Mouse (Mus musculus) liver, embryonic 15.5 days (tissue): ENCODE measurements around the gene Col13a1. TPM values are rescaled to one million over a fixed set of nuclear protein-coding genes. Genes with fewer than 3 reads are reported as not detected.

ENCODE experiments used
- ATAC-seq: fragments of 200-750 bp; cut with Nextera tagmentation; 2 replicates; pipeline ENCODE4 v1.8.0; 2017; ENCODE audit warnings: moderate number of reproducible peaks, mild to moderate bottlenecking, moderate library complexity; ENCODE audit not compliant: insufficient read depth
- H3K27ac ChIP-seq: fragments of 300-500 bp; sonication (generic); replicated peaks from 2 replicates; pipeline ENCODE4 v1.5.1; 2015; ENCODE audit warnings: mild to moderate bottlenecking, inconsistent platforms
- H3K27me3 ChIP-seq: fragments of 300-500 bp; sonication (generic); 2 replicates; pipeline ENCODE4 v1.6.1; 2015; ENCODE audit warnings: mild to moderate bottlenecking, inconsistent platforms
- H3K36me3 ChIP-seq: fragments of 300-500 bp; sonication (generic); replicated peaks from 2 replicates; pipeline ENCODE4 v1.6.1; 2015; ENCODE audit warnings: moderate library complexity, mild to moderate bottlenecking, inconsistent platforms
- H3K4me1 ChIP-seq: fragments of 300-500 bp; sonication (generic); replicated peaks from 2 replicates; pipeline ENCODE4 v1.6.1; 2015; ENCODE audit warnings: inconsistent platforms
- H3K4me2 ChIP-seq: fragments of 300-500 bp; sonication (generic); 2 replicates; pipeline ENCODE4 v1.6.1; 2015; ENCODE audit warnings: moderate library complexity, mild to moderate bottlenecking, inconsistent platforms
- H3K4me3 ChIP-seq: fragments of 300-500 bp; sonication (generic); replicated peaks from 2 replicates; pipeline ENCODE4 v1.5.1; 2015; ENCODE audit warnings: mild to moderate bottlenecking, inconsistent platforms
- H3K9ac ChIP-seq: fragments of 300-500 bp; sonication (generic); 2 replicates; pipeline ENCODE4 v1.6.1; 2015; ENCODE audit warnings: moderate library complexity, mild to moderate bottlenecking, inconsistent platforms
- H3K9me3 ChIP-seq: fragments of 300-500 bp; sonication (generic); replicated peaks from 2 replicates; pipeline ENCODE4 v1.6.1; 2016; ENCODE audit warnings: inconsistent platforms
- WGBS: fragments of 180-500 bp; shearing (Covaris S2); methylation state at CpG from one replicate; pipeline ENCODE4 v1.1.7; 2015; ENCODE audit warnings: mixed read lengths; ENCODE audit not compliant: insufficient replicate concordance; 5-methylcytosine and 5-hydroxymethylcytosine counted together
- polyA plus RNA-seq: library from polyadenylated mRNA; unstranded; fragments of >200 nt; fragmentation: Nextera tagmentation; extraction: Ambion mirVana; gene quantifications from 2 replicates; pipeline ENCODE4 v1.2.1, GENCODE M21; 2015

The Col13a1 gene
- polyA plus RNA-seq, 1 experiment from 2014 or later: 1.0 TPM

- ATAC-seq: no peak
- Histone ChIP-seq H3K9me3 (no peaks in the 10 kb centered on the region), H3K9ac (no peak overlapping the region), H3K27me3 (no peaks in the 10 kb centered on the region), H3K36me3 (no peaks in the 10 kb centered on the region), H3K4me3 (no peak overlapping the region), H3K4me1 (no peaks in the 10 kb centered on the region), H3K4me2 (no peak overlapping the region), H3K27ac (no peak overlapping the region)
- WGBS: 23% methylated on average over 3 of the region's 3 CpGs
These were observed 11.7 kb downstream of the Col13a1 start for GRCm38 (mm10) chr10:61967207-61967606.

GRCm38 (mm10) chr10:61965386-61965841 is 13.5 kb downstream of the Col13a1 start:
- no peaks in the 10 kb centered on the region for H3K36me3 ChIP-seq

GRCm38 (mm10) chr10:61956718-61957117 is 22.2 kb downstream of the Col13a1 start:
- no peak overlapping the region for H3K9ac ChIP-seq
- ATAC-seq: no peak
- 68% methylated on average over 6 of the region's 6 CpGs for WGBS

More at GRCm38 (mm10) chr10:61965386-61965841, 13.5 kb downstream of the Col13a1 start:
- H3K4me3 ChIP-seq: no peak overlapping the region
- 44% methylated on average over 7 of the region's 7 CpGs for WGBS
- H3K9ac ChIP-seq: no peak overlapping the region
- no peaks in the 10 kb centered on the region for H3K4me1 ChIP-seq
- H3K27me3 ChIP-seq: no peaks in the 10 kb centered on the region
- no peak for ATAC-seq
- H3K9me3 ChIP-seq: no peaks in the 10 kb centered on the region
- H3K4me2 ChIP-seq: no peak overlapping the region
- no peak overlapping the region for H3K27ac ChIP-seq

GRCm38 (mm10) chr10:61953916-61954315 is 25.0 kb downstream of the Col13a1 start:
- H3K4me3 ChIP-seq: no peak overlapping the region
- no peak for ATAC-seq
- no peaks in the 10 kb centered on the region for H3K4me1 ChIP-seq
- H3K9me3 ChIP-seq: no peaks in the 10 kb centered on the region
- no peaks in the 10 kb centered on the region for H3K36me3 ChIP-seq
- H3K27ac ChIP-seq: no peak overlapping the region
- no peak overlapping the region for H3K9ac ChIP-seq
- no peaks in the 10 kb centered on the region for H3K27me3 ChIP-seq
- H3K4me2 ChIP-seq: no peak overlapping the region
- WGBS: 49% methylated on average over 5 of the region's 5 CpGs

More at GRCm38 (mm10) chr10:61956718-61957117, 22.2 kb downstream of the Col13a1 start:
- Histone ChIP-seq H3K4me3 (no peak overlapping the region), H3K4me1 (no peaks in the 10 kb centered on the region), H3K27ac (no peak overlapping the region), H3K36me3 (no peaks in the 10 kb centered on the region), H3K9me3 (no peaks in the 10 kb centered on the region), H3K4me2 (no peak overlapping the region), H3K27me3 (no peaks in the 10 kb centered on the region)

GRCm38 (mm10) chr10:61949542-61949941 is 29.4 kb downstream of the Col13a1 start:
- no peaks in the 10 kb centered on the region for H3K36me3 ChIP-seq
- H3K4me1 ChIP-seq: no peaks in the 10 kb centered on the region
- WGBS: 66% methylated on average over 6 of the region's 6 CpGs
- H3K4me3 ChIP-seq: no peak overlapping the region
- H3K4me2 ChIP-seq: no peak overlapping the region
- no peak for ATAC-seq
- no peaks in the 10 kb centered on the region for H3K9me3 ChIP-seq
- no peak overlapping the region for H3K27ac ChIP-seq
- H3K27me3 ChIP-seq: no peaks in the 10 kb centered on the region
- no peak overlapping the region for H3K9ac ChIP-seq

DNA sequence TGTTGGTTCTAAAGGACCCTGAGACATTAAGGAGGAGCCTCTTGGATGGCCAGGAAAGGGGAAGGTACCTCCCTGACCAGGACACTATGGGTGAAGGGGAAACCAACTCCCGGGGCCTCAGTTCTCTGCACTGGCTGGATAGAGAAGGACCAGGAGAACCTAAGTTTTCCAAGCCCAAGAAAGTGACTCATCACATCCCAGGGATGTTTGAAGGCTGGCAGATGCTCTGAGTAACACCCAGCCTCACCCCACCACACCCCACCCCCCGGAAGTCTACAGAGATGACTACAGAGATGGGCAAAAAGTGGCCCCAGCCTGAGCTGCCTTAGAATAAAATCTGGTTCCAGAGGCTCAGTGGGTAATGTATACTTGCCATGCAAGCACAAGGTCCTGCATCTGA is 34.5 kb downstream of the Col13a1 start:
- Histone ChIP-seq H3K27ac (no peak overlapping the region), H3K4me3 (no peak overlapping the region), H3K4me2 (no peak overlapping the region), H3K36me3 (no peaks in the 10 kb centered on the region), H3K9me3 (no peaks in the 10 kb centered on the region), H3K9ac (no peak overlapping the region), H3K27me3 (no peaks in the 10 kb centered on the region), H3K4me1 (no peaks in the 10 kb centered on the region)
- WGBS: 59% methylated on average over 2 of the region's 2 CpGs
- no peak for ATAC-seq

DNA sequence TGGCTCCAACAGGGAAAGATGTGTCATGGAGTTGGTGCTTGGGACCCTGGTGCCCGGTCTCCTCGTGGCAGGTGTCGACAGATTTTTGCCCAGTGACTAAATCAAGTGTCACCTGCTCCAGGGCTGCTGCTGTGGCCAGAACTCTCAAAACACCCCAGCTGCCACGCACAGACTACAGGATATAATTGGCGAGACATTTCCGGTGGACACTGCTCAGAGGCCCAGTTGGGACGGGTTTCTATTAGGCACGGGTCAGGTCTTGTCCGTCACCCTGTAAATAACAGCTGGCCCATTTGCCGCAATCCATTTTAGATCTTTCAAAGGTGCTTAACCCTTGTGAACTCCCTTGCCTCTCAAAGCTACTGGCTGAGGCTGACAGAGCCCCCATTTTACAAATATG is 35.4 kb downstream of the Col13a1 start:
- H3K9me3 ChIP-seq: no peaks in the 10 kb centered on the region
- no peak overlapping the region for H3K4me3 ChIP-seq
- no peak overlapping the region for H3K4me2 ChIP-seq
- H3K27ac ChIP-seq: no peak overlapping the region
- H3K4me1 ChIP-seq: no peaks in the 10 kb centered on the region
- H3K36me3 ChIP-seq: no peaks in the 10 kb centered on the region
- no peak overlapping the region for H3K9ac ChIP-seq
- ATAC-seq: no peak
- 66% methylated on average over 10 of the region's 10 CpGs for WGBS
- H3K27me3 ChIP-seq: no peaks in the 10 kb centered on the region; the same call in 1 of the 2 replicates

DNA sequence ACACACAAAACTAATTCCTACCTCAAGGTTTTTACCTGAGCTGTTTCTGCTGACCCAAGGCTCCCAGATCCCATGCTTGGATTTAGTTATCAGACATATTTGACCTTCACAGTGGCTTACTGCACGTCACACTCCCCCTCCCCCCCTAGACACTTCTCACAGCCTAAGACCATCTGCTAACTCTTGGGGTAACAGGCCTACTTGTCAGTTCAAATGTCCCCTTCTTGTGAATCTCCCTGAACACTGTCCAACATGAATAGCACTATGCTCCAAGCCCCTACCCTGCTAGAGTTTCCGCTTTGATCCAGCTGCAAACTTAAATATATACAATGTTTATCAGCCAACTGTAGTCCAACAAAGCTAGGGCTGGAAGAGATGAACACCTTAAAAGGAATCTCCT is 36.2 kb downstream of the Col13a1 start:
- H3K36me3 ChIP-seq: no peaks in the 10 kb centered on the region
- WGBS: 51% methylated on average over 2 of the region's 2 CpGs
- no peak for ATAC-seq
- H3K9ac ChIP-seq: no peak overlapping the region
- H3K4me2 ChIP-seq: no peak overlapping the region
- H3K27ac ChIP-seq: no peak overlapping the region
- peaks cover 1% of the 10 kb centered on the region; the same call in 1 of the 2 replicates for H3K27me3 ChIP-seq
- no peaks in the 10 kb centered on the region for H3K4me1 ChIP-seq
- no peak overlapping the region for H3K4me3 ChIP-seq
- H3K9me3 ChIP-seq: no peaks in the 10 kb centered on the region

GRCm38 (mm10) chr10:61936211-61937121 is 42.4 kb downstream of the Col13a1 start:
- Histone ChIP-seq H3K4me2 (peak overlapping the region; percentile 27), H3K27ac (no peak overlapping the region), H3K36me3 (no peaks in the 10 kb centered on the region), H3K9ac (no peak overlapping the region), H3K9me3 (no peaks in the 10 kb centered on the region), H3K4me3 (no peak overlapping the region), H3K4me1 (0 out of 2 replicates have a peak, but pooled peaks cover 6% of the 10 kb centered on the region), H3K27me3 (peaks cover 26% of the 10 kb centered on the region)
- WGBS: 6% methylated on average over 28 of the region's 28 CpGs
- ATAC-seq: no peak

DNA sequence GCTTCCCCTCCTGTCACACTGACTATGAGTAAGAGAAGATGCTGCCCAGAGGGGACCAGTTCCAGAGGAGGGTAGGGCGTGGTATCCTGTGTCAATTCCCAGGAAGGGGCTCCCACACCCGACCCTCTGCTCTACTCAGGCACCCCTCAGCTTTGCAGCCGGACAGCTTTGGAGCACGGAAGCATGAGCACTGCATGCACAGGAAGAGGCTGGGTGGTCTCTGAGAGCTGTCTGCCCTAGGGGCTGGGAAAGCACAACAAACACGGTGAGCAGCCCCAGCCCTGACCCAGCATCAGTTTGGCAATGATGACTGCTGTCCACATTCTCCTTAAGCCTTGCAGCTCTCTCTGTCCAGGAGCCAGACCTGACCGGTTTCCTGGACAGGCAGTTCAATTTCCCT is 47.2 kb downstream of the Col13a1 start:
- Histone ChIP-seq H3K4me3 (no peak overlapping the region), H3K4me2 (no peak overlapping the region), H3K27me3 (peaks cover 17% of the 10 kb centered on the region), H3K9ac (no peak overlapping the region), H3K36me3 (no peaks in the 10 kb centered on the region), H3K9me3 (no peaks in the 10 kb centered on the region), H3K27ac (no peak overlapping the region), H3K4me1 (peaks cover 15% of the 10 kb centered on the region)
- 32% methylated on average over 6 of the region's 6 CpGs for WGBS
- no peak for ATAC-seq

DNA sequence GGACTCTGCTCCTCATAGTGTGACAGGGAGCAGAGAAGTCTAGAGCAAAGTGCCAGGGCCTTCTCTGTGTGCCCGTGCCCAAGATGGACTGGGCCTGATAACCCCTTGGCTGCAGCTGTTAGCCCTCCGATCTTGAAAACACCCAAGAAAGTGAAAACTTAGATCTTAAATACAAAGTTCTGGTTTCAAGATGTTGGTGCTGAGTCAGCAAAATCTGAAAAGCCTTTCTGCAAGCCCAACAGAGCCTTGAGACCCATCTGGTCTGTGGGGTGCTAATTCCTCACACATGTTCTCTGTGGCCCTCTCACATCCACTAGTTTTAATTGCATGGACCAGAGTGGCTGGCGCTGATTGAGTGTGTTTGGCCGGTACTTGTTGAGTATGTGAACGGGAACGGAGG is 49.0 kb downstream of the Col13a1 start:
- Histone ChIP-seq H3K36me3 (no peaks in the 10 kb centered on the region), H3K9ac (no peak overlapping the region), H3K9me3 (no peaks in the 10 kb centered on the region), H3K4me1 (peaks cover 9% of the 10 kb centered on the region), H3K4me3 (no peak overlapping the region), H3K27ac (no peak overlapping the region), H3K4me2 (no peak overlapping the region), H3K27me3 (peaks cover 7% of the 10 kb centered on the region; the same call in 1 of the 2 replicates)
- no peak for ATAC-seq
- 62% methylated on average over 6 of the region's 6 CpGs for WGBS
